Mouse (Mus musculus) intestine, postnatal 0 days (tissue): ENCODE measurements at regions not wholly inside any gene's neighbourhood (a gene's known extent, or its start where the extent isn't known, plus 50 kb on each side); places are given as distances from the start of the nearest gene placed in this dataset.

Experiments used
- ATAC-seq: fragments of 200-750 bp; cut with Nextera tagmentation; 2 replicates; pipeline ENCODE4 v1.8.0; 2017; ENCODE audit warnings: mild to moderate bottlenecking, moderate TSS enrichment, moderate library complexity
- H3K27ac ChIP-seq: fragments of 300-500 bp; sonication (generic); 2 replicates; pipeline ENCODE4 v1.5.1; 2014; ENCODE audit warnings: mild to moderate bottlenecking, low read depth, low read length, moderate library complexity
- H3K27me3 ChIP-seq: fragments of 300-500 bp; sonication (generic); replicated peaks from 2 replicates; pipeline ENCODE4 v1.6.1; 2014; ENCODE audit warnings: low read length, mixed read lengths; ENCODE audit not compliant: control insufficient read depth, insufficient read depth
- H3K36me3 ChIP-seq: fragments of 300-500 bp; sonication (generic); 2 replicates; pipeline ENCODE4 v1.6.1; 2014; ENCODE audit warnings: mild to moderate bottlenecking, moderate library complexity; ENCODE audit not compliant: control insufficient read depth, insufficient read depth
- H3K4me1 ChIP-seq: fragments of 300-500 bp; sonication (generic); replicated peaks from 2 replicates; pipeline ENCODE4 v1.6.1; 2014; ENCODE audit warnings: antibody characterized with exemption, low read length, mixed read lengths; ENCODE audit not compliant: control insufficient read depth, insufficient read depth
- H3K4me2 ChIP-seq: fragments of 300-500 bp; sonication (generic); replicated peaks from 2 replicates; pipeline ENCODE4 v1.6.1; 2014; ENCODE audit warnings: low read depth, mild to moderate bottlenecking, moderate library complexity
- H3K4me3 ChIP-seq: fragments of 300-500 bp; sonication (generic); 2 replicates; pipeline ENCODE4 v1.5.1; 2014; ENCODE audit warnings: low read depth, low read length
- H3K9ac ChIP-seq: fragments of 300-500 bp; sonication (generic); 2 replicates; pipeline ENCODE4 v1.6.1; 2014; ENCODE audit warnings: mild to moderate bottlenecking, low read depth, low read length
- H3K9me3 ChIP-seq: fragments of 300-500 bp; sonication (generic); 2 replicates; pipeline ENCODE4 v1.6.1; 2016; ENCODE audit warnings: mixed run types; ENCODE audit not compliant: control insufficient read depth
- CTCF ChIP-seq: sonication (generic); IDR thresholded peaks from 2 replicates; pipeline ENCODE4 v1.5.1; 2016; ENCODE audit warnings: low read depth, mild to moderate bottlenecking, control low read depth, antibody characterized with exemption, moderate library complexity
- WGBS: fragments of 180-500 bp; shearing (Covaris S2); extraction: QIAGEN DNeasy Blood & Tissue Kit; methylation state at CpG from one replicate; pipeline ENCODE4 v1.1.7; 2014; 5-methylcytosine and 5-hydroxymethylcytosine counted together

DNA sequence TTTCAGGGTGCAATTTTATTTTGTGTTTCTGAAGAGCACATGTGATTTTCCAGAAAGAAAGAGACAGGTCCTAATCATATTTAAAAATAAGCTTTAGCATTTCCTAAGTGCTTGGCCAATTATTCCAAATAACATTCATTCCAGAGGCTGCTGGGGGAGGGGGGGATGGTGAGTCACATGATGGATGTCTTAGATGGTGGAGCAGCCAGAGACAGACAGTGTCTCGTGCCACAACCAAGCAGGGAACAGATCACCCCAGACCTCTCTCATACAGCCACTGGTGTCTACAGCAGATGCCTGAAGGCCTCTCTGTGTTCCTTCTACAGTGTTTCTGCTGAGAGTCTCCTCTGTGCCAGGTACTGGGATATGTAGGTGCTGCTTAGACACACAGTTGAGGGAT is 112.8 kb upstream of the Adra1b start:
- 32% methylated on average over 1 of the region's 1 CpGs for WGBS
- Histone ChIP-seq H3K4me1 (no peaks in the 10 kb centered on the region), H3K27me3 (no peaks in the 10 kb centered on the region), H3K27ac (no peak overlapping the region), H3K36me3 (no peaks in the 10 kb centered on the region), H3K4me2 (no peak overlapping the region), H3K4me3 (no peak overlapping the region), H3K9ac (no peak overlapping the region), H3K9me3 (no peaks in the 10 kb centered on the region)
- no peak for ATAC-seq
- TF ChIP-seq CTCF, result no peak

DNA sequence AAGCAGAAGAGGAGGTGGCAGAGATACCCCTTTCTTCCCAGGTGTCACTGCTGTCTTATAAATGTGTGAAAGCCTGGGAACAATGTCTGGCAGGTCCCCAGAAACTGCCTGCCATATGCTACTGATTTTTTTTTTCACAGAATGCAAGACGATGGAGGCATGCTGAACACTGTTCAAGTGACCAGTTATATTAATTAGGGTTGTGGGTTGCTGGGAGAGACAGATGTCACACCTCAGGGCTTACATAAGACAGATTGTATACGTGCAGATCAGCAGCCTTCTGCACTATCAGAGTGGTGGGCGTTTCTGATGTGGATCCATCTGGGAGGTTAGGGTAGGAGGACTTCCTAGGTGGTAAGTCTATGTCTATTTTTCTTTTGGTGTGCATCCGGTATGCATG is 120.6 kb upstream of the Adra1b start:
- Histone ChIP-seq H3K27me3 (no peaks in the 10 kb centered on the region), H3K36me3 (no peaks in the 10 kb centered on the region), H3K4me2 (no peak overlapping the region), H3K27ac (no peak overlapping the region), H3K4me3 (no peak overlapping the region), H3K9ac (no peak overlapping the region), H3K4me1 (no peaks in the 10 kb centered on the region), H3K9me3 (no peaks in the 10 kb centered on the region)
- ATAC-seq, result no peak
- no peak for TF ChIP-seq CTCF
- WGBS, result 64% methylated on average over 4 of the region's 4 CpGs

DNA sequence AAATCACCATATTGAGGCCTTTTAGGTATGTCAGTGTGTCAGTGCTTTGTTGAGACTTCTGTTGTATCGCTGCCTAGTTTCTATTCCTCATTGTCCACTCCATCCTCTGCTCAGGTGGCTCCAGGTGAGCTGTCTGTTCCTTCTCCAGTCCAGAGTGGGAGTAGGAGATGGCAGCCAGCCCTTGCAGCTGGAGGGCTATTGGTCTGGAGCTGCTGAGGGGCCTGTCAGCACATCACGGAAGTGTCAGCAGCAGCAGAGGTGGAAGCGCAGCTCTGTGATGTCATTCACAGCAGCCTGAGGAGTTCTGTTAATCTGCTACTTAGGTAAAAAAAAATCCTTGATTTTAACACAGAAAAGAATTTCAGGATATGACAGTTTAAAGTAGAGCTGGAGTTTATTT is 126.0 kb upstream of the Adra1b start:
- TF ChIP-seq CTCF, result no peak
- WGBS, result 70% methylated on average over 3 of the region's 3 CpGs

DNA sequence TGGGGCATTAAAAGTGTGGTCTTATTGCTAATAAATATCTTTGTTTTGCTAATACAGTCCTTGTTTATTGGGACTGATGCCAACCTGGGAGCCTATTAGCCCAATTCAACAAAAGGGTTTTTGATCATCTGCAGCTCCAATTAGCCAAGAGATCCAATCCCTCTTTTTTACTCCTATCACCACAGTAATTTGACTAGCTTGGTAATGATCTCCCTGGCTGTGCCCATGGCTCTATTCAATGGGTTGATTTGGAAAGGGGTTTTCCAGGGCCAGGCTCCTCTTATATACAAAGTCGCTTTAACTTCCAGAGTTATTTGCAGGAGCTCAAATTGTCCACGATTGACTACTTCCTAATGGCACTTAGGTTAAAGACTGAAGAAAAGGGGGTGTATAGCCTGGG is 145.1 kb upstream of the Adra1b start:
- Histone ChIP-seq H3K4me2 (no peak overlapping the region), H3K27me3 (no peaks in the 10 kb centered on the region), H3K9me3 (no peaks in the 10 kb centered on the region), H3K4me1 (no peaks in the 10 kb centered on the region), H3K9ac (no peak overlapping the region), H3K27ac (no peak overlapping the region), H3K36me3 (no peaks in the 10 kb centered on the region), H3K4me3 (no peak overlapping the region)
- 76% methylated on average over 2 of the region's 2 CpGs for WGBS
- ATAC-seq, result no peak
- no peak for TF ChIP-seq CTCF

More for the DNA sequence above, 126.0 kb upstream of the Adra1b start:
- Histone ChIP-seq H3K36me3 (no peaks in the 10 kb centered on the region), H3K27me3 (no peaks in the 10 kb centered on the region), H3K4me3 (no peak overlapping the region), H3K4me2 (no peak overlapping the region), H3K27ac (no peak overlapping the region), H3K9me3 (no peaks in the 10 kb centered on the region), H3K4me1 (no peaks in the 10 kb centered on the region), H3K9ac (no peak overlapping the region)
- no peak for ATAC-seq

DNA sequence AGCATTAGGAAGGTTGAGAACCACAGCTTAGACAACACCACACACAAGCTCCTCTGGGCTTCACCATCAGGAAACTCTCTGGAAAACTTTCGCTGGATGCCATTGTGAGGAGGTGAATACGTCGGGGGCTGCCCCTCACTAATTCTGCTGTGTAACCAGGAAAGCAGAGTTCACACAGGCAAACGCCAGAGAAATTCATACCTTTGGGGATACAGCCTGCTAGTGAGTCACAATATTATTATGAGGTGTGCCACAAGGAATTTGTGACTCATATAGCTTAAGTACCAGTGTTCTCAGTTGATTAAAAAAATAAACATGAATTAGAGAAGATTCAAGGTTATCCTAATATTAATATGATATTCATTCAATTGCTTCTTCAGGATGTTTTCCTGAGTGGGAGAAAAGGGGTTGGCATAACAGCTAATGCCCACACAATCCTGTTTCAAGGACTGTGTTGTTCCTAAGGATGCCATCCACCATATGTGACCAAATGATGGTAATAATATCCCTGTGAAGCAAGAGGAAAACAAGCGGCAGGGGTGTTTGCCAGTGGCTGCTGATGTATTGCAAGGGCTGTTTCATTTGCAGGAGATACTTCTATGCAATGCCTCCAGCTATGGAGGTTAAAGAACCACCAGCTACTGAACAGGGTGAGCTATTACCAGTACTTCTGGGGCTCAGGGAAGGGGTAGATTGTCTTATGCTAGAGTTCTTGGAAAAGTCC is 148.4 kb upstream of the Adra1b start:
- Histone ChIP-seq H3K36me3 (no peaks in the 10 kb centered on the region), H3K4me1 (no peaks in the 10 kb centered on the region), H3K27me3 (no peaks in the 10 kb centered on the region), H3K4me3 (no peak overlapping the region), H3K4me2 (no peak overlapping the region), H3K9ac (no peak overlapping the region), H3K9me3 (no peaks in the 10 kb centered on the region), H3K27ac (no peak overlapping the region)
- ATAC-seq, result no peak
- TF ChIP-seq CTCF, result no peak
- 71% methylated on average over 5 of the region's 5 CpGs for WGBS

DNA sequence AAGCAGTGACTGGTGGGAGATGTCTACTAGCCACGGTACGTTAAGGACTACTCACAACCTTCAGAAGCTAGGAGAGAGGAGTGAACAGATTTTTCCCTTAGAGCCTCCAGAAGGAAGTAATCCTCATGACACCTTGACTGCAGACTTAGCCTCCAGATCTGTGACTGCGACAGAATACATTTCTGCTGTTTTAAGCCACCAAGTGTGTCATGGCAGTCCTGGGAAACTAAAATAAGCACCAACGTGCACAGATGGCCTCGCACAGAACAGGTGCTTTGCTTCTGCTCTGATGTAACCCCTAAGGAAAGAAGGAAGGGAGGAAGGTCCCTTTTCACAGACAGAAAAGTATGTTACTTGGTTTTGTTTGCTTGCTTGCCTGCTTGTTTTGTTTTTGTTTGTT is 151.5 kb upstream of the Adra1b start:
- H3K36me3 ChIP-seq, result no peaks in the 10 kb centered on the region
- H3K4me1 ChIP-seq, result no peaks in the 10 kb centered on the region
- no peak overlapping the region for H3K27ac ChIP-seq
- TF ChIP-seq CTCF, result no peak
- 86% methylated on average over 5 of the region's 5 CpGs for WGBS
- no peaks in the 10 kb centered on the region for H3K9me3 ChIP-seq
- no peaks in the 10 kb centered on the region for H3K27me3 ChIP-seq
- no peak overlapping the region for H3K9ac ChIP-seq
- ATAC-seq, result no peak
- H3K4me3 ChIP-seq, result no peak overlapping the region
- no peak overlapping the region for H3K4me2 ChIP-seq

DNA sequence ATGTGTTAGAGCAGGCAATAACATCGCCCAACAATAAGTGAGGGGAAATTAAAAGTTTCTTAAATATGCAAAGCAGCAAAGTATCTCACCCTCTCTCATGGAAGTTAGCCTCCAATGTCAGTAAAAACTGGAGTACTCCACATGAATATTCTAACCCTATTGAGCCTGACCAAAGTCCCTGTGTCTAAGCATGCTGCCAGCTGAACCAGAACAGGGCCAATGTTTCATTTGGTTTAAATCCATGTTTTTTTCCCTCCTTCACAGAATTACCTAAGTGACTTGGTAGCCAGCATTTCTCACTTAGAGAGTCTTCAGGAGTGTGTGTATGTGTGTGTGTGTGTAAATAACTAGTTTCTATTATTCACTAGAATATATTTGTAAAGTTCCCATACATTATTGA is 161.4 kb upstream of the Adra1b start:
- H3K9me3 ChIP-seq, result no peaks in the 10 kb centered on the region
- no peak overlapping the region for H3K9ac ChIP-seq
- no peaks in the 10 kb centered on the region for H3K27me3 ChIP-seq
- 83% methylated on average over 1 of the region's 1 CpGs for WGBS
- no peak overlapping the region for H3K4me3 ChIP-seq
- no peak for ATAC-seq
- TF ChIP-seq CTCF, result no peak
- H3K4me1 ChIP-seq, result no peaks in the 10 kb centered on the region
- no peaks in the 10 kb centered on the region for H3K36me3 ChIP-seq
- H3K27ac ChIP-seq, result no peak overlapping the region
- H3K4me2 ChIP-seq, result no peak overlapping the region
